Mouse (Mus musculus) hindbrain, embryonic 13.5 days (tissue): ENCODE measurements around the gene Spo11. TPM values are rescaled to one million over a fixed set of nuclear protein-coding genes. Genes with fewer than 3 reads are reported as not detected.

ENCODE experiments used
- ATAC-seq: fragments of 200-750 bp; cut with Nextera tagmentation; 2 replicates; pipeline ENCODE4 v1.8.0; 2017; ENCODE audit warnings: moderate TSS enrichment; ENCODE audit not compliant: low FRiP score
- H3K27ac ChIP-seq: fragments of 300-500 bp; sonication (generic); 2 replicates; pipeline ENCODE4 v1.5.1; 2015; ENCODE audit warnings: inconsistent platforms, mild to moderate bottlenecking, moderate library complexity
- H3K27me3 ChIP-seq: fragments of 300-500 bp; sonication (generic); 2 replicates; pipeline ENCODE4 v1.6.1; 2015; ENCODE audit warnings: mild to moderate bottlenecking, inconsistent platforms
- H3K36me3 ChIP-seq: fragments of 300-500 bp; sonication (generic); 2 replicates; pipeline ENCODE4 v1.6.1; 2015; ENCODE audit warnings: mild to moderate bottlenecking, inconsistent platforms
- H3K4me1 ChIP-seq: fragments of 300-500 bp; sonication (generic); replicated peaks from 2 replicates; pipeline ENCODE4 v1.6.1; 2015; ENCODE audit warnings: inconsistent platforms
- H3K4me2 ChIP-seq: fragments of 300-500 bp; sonication (generic); 2 replicates; pipeline ENCODE4 v1.6.1; 2015; ENCODE audit warnings: inconsistent platforms, mild to moderate bottlenecking, moderate library complexity
- H3K4me3 ChIP-seq: fragments of 300-500 bp; sonication (generic); 2 replicates; pipeline ENCODE4 v1.5.1; 2015; ENCODE audit warnings: mild to moderate bottlenecking, inconsistent platforms
- H3K9ac ChIP-seq: fragments of 300-500 bp; sonication (generic); 2 replicates; pipeline ENCODE4 v1.6.1; 2015; ENCODE audit warnings: mild to moderate bottlenecking, inconsistent platforms
- H3K9me3 ChIP-seq: fragments of 300-500 bp; sonication (generic); 2 replicates; pipeline ENCODE4 v1.6.1; 2016; ENCODE audit warnings: inconsistent platforms
- WGBS: fragments of 180-500 bp; shearing (Covaris S2); methylation state at CpG from one replicate; pipeline ENCODE4 v1.1.7; 2015; 5-methylcytosine and 5-hydroxymethylcytosine counted together
- polyA plus RNA-seq: library from polyadenylated mRNA; unstranded; fragments of >200 nt; fragmentation: Nextera tagmentation; extraction: Ambion mirVana; gene quantifications from 2 replicates; pipeline ENCODE4 v1.2.1, GENCODE M21; 2015

Gene Spo11
- polyA plus RNA-seq, 1 experiment from 2014 or later: 0.79 TPM

DNA sequence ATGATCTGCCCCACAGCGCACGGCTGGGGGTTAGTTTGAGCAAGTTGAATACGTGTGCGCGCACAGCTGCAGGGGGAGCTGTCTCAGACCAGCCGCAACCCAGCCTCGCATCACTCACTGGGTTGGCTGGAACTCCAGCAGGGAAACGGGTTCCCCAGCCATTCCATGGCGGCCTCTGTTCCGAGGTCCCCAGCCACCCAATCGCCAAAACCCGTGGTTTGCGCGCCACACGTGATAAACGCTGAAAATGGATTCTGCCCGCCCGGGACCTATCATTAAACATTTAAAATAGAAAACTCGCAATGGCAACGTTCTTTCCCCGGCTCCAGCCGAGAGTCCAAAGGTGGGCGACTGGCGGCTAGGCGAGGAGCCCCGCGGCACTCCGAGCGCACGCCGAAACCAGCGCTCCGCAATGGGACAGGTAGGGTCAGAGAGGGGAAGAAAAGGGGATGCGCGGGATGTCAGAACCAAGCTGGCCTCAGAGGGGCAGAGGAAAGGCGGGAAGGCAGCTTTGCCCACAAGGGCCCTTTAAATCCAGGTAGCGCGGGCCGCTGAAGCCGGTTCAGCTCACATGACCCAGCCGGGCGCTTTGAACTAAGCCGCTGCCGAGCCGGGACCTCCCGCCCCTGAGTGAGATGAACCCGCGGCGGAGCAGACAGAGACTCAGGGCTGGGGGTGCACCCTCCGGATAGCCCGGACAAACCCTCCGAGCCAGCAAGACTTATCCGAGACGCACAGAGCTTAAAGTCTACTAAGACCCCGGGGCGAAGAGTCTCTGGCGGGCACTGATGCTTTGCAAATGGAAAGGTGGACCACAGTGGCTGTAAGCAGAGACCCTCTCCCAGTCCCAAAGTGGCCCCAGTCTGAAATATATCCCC, 38.5 kb upstream of the Spo11 start:
- Histone ChIP-seq H3K9ac (peak overlapping the region; percentile 68), H3K4me3 (peak overlapping the region; percentile 47), H3K36me3 (no peaks in the 10 kb centered on the region), H3K4me2 (peak overlapping the region; percentile 86), H3K27me3 (peaks cover 97% of the 10 kb centered on the region), H3K9me3 (no peaks in the 10 kb centered on the region), H3K27ac (no peak overlapping the region; the same call in 1 of the 2 replicates), H3K4me1 (peaks cover 63% of the 10 kb centered on the region)
- WGBS: under 1% methylated on average over 57 of the region's 57 CpGs
- no peak for ATAC-seq

DNA sequence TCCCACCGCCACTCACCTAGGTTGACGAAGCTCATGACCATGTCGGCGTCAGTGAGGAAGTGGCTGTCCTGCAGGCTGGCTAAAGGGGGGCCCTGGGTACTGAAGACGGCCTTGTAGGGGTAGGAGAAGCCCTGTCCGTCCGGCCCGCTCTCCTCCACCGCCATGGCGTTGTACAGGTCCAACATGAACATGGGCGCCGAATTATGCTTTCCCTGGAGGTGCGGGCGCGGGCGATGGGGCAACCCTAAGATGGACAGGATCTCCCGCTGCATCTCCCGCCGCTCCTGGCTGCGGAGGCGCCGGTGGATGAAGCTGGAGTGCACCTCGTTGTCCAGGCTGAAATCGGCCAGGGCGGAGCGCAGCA, 37.9 kb upstream of the Spo11 start:
- peak overlapping the region; percentile 68 for H3K9ac ChIP-seq
- ATAC-seq: 0 out of 2 replicates have a peak, but pooled peaks have one; percentile 8
- H3K27ac ChIP-seq: 0 out of 2 replicates have a peak overlapping the region, but pooled peaks have one; percentile 60
- peak overlapping the region; percentile 47 for H3K4me3 ChIP-seq
- H3K4me2 ChIP-seq: peak overlapping the region; percentile 86
- no peaks in the 10 kb centered on the region for H3K36me3 ChIP-seq
- peaks cover 57% of the 10 kb centered on the region for H3K4me1 ChIP-seq
- 0% methylated on average over 26 of the region's 26 CpGs for WGBS
- peaks cover 97% of the 10 kb centered on the region for H3K27me3 ChIP-seq
- no peaks in the 10 kb centered on the region for H3K9me3 ChIP-seq

DNA sequence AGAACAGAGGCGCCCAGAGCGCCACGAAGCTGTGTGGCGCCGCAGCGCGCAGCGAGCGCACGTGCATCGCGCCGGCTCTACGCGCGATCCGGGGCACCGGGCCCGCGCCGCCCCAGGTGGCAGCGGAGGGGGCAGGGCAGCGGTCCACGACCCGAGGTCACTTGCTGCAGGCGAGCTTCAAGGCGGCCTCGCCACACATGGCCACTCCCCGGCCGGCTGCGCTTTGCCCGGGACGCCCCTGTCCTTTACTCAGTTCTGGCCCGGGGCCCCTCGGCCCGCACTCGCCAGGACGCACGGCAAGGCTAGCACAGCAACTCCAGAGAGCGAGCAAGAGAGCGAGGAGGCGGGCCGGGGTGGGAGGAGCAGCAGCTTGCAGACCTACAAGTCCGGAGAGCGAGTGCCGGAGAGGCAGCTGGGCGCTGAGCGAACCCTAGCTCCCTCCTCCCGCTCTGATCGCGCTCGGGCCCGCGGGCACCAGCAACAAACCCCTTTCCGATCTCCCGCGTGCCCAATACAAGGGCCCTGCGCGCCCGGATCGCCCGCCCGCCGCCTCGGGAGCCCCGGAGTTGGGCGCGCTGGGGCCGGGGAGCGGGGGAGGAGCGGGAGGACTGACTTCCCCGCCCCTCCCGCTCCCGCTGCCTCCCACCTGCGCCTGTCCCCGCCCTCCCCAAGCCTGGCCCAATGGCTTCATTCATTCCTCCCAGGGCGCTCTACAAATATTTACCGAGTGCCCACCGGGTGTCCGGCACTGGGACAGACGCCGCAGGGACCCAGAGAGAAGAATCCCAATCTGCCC, 37.3 kb upstream of the Spo11 start, which contains the start of gene Bmp7:
Bmp7 (minus strand) TSS at position 319 of the 796 bp plus-strand sequence.
- H3K4me3 ChIP-seq: peak within 1 kb of the TSS; percentile 47
- H3K9ac ChIP-seq: peak within 1 kb of the TSS; percentile 68
- H3K27ac ChIP-seq: peak within 1 kb of the TSS; percentile 60
- H3K27me3 ChIP-seq: peaks cover 97% of the 10 kb centered on the region
- under 1% methylated on average over 79 of the region's 82 CpGs for WGBS
- ATAC-seq: peak; percentile 65
- H3K36me3 ChIP-seq: no peaks in the 10 kb centered on the region
- no peaks in the 10 kb centered on the region for H3K9me3 ChIP-seq
- peak within 1 kb of the TSS; percentile 86 for H3K4me2 ChIP-seq
- H3K4me1 ChIP-seq: peaks cover 51% of the 10 kb centered on the region

DNA sequence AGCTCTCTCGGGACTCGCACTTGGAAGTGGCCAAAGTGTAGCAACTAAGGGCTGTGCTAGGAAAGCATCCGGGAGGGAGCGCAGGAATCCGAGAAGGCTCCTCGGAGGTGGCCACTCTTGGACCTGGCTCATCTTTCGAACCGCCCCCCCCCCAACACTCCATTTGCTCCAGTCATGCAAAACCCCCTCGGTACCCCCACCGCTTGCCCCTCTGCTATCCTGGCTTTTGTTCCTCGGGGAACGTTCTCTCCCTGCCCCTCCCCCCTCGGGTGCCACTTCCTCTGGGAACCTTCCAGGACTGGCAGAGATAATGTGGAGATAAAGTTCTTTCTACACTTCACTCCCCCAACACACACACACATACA, 36.7 kb upstream of the Spo11 start:
- Histone ChIP-seq H3K4me3 (peak overlapping the region; percentile 47), H3K36me3 (no peaks in the 10 kb centered on the region), H3K9ac (peak overlapping the region; percentile 68; the same call in 1 of the 2 replicates), H3K27me3 (peaks cover 97% of the 10 kb centered on the region), H3K9me3 (no peaks in the 10 kb centered on the region), H3K4me2 (peak overlapping the region; percentile 86), H3K4me1 (peaks cover 45% of the 10 kb centered on the region), H3K27ac (no peak overlapping the region)
- 0% methylated on average over 12 of the region's 13 CpGs for WGBS
- ATAC-seq: 0 out of 2 replicates have a peak, but pooled peaks have one; percentile 5

DNA sequence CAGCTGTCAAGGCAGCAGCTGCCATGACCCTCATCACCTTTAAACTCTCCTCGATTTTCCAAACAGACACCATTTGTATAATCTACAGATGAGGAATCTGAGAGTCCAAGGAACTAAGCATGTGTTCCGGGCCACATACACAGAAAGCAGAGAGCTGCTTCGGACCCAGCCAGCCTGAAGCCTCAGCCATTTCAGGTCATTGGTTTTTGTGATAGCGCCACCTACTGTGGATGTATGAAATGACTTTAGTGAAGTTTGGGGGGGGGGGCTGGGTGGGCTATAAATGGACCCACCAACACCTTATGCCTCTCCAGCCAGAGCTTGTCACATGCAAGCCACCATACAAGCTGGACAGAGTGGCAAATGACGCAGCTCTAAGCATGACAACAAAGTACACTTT, 28.4 kb upstream of the Spo11 start:
- H3K9ac ChIP-seq: no peak overlapping the region
- no peak overlapping the region for H3K27ac ChIP-seq
- ATAC-seq: no peak
- peaks cover 23% of the 10 kb centered on the region for H3K27me3 ChIP-seq
- H3K4me3 ChIP-seq: no peak overlapping the region
- no peak overlapping the region for H3K4me2 ChIP-seq
- H3K4me1 ChIP-seq: peaks cover 12% of the 10 kb centered on the region
- no peaks in the 10 kb centered on the region for H3K9me3 ChIP-seq
- no peaks in the 10 kb centered on the region for H3K36me3 ChIP-seq
- WGBS: 49% methylated on average over 5 of the region's 5 CpGs

DNA sequence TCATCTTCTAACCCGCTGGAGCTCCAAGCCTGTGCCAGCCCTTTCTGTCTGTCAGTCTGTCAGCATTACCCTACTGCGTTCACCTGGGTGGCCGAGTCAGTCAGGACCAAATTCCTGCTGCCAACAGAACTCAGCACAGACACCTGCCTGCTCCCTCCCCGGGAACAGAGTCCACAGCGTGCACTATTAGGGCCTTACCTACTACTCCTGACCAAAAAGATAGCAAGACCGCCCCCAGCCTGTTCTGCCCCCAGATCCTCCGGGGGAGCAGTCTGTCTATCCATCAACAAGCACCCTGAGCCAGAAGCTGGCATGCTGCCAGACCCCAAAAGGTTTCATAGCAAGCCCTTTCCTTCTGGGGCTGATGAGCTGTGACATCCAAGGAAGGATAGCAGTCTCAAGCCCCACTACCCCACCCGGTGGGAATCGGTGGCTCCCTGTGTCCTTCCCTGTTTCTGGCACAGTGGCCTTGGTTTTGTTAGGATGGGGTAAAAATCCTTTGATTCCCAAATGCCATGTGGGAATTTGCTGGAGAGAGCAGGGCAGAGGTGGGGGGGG, 27.3 kb upstream of the Spo11 start:
- Histone ChIP-seq H3K27me3 (peaks cover 11% of the 10 kb centered on the region), H3K4me1 (peaks cover 12% of the 10 kb centered on the region), H3K4me2 (no peak overlapping the region), H3K9ac (0 out of 2 replicates have a peak overlapping the region, but pooled peaks have one; percentile 24), H3K9me3 (no peaks in the 10 kb centered on the region), H3K27ac (no peak overlapping the region), H3K4me3 (no peak overlapping the region), H3K36me3 (no peaks in the 10 kb centered on the region)
- ATAC-seq: no peak
- 59% methylated on average over 9 of the region's 9 CpGs for WGBS

DNA sequence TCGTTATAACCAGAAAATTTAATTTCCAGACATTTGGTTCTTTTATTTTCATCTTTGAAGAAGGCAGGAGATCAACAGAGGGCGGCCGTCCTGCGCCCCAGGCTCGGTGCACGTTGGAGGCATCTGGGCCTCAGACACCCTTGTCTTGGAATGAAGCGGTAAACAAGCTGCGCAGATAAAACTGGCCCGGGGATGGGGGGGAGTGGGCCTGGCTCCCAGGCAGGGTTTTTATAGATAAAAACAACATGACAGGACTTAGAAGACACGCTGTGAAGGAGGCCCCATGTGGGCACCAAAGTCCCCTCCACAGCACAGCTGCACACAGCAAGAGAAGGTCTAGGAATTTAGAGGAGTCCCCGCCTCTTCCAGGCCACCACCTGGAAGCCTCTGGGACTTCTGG, 26.8 kb upstream of the Spo11 start:
- Histone ChIP-seq H3K4me2 (no peak overlapping the region), H3K4me3 (no peak overlapping the region), H3K9me3 (no peaks in the 10 kb centered on the region), H3K36me3 (no peaks in the 10 kb centered on the region), H3K9ac (no peak overlapping the region), H3K4me1 (peaks cover 12% of the 10 kb centered on the region), H3K27me3 (peaks cover 6% of the 10 kb centered on the region; the same call in 1 of the 2 replicates), H3K27ac (no peak overlapping the region)
- WGBS: 36% methylated on average over 11 of the region's 11 CpGs
- ATAC-seq: no peak

DNA sequence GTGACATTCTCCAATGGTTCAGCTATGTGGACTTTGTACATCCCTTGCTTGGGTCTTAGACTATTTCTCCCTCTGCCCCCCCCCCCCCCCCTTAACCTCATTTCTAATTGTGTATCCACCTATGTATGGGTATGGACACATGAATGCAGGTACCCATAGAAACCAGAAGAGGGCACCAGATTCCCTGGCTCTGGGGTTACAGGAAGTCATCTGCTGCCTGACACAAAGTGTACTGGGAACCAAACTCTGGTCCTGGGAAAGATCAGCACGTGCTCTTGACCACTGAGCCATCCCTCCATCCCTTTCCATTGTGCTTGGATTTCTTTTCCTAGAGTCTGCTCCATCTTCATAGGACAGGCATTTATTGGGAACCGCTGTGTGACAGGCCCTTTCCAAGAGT, 25.5 kb upstream of the Spo11 start:
- no peak overlapping the region for H3K9ac ChIP-seq
- H3K4me3 ChIP-seq: no peak overlapping the region
- H3K36me3 ChIP-seq: no peaks in the 10 kb centered on the region
- 76% methylated on average over 2 of the region's 2 CpGs for WGBS
- H3K4me2 ChIP-seq: no peak overlapping the region
- peaks cover 12% of the 10 kb centered on the region for H3K4me1 ChIP-seq
- H3K9me3 ChIP-seq: peaks cover 10% of the 10 kb centered on the region; the same call in 1 of the 2 replicates
- 0 out of 2 replicates have a peak, but pooled peaks cover 2% of the 10 kb centered on the region for H3K27me3 ChIP-seq
- ATAC-seq: no peak
- H3K27ac ChIP-seq: no peak overlapping the region

DNA sequence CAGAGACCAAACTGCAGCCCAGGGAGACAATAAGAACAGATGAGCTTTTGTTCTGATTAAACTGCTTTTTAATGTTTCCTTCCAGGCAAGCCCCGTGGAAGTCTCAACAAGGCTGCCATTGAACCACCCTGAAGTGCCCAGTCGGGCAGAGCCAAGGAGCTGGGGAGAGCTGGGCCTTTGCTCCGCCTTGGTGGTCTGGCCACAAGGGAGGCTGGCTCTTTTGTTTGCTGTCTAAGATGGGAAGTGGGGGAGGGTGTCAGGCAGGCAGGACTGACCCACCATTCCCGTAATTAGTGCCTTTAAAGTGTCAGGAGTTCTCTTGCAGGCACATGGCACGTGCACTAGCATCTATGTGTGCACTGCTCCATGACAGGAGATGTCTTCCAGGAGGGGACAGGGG, 18.9 kb upstream of the Spo11 start:
- Histone ChIP-seq H3K4me3 (no peak overlapping the region), H3K27ac (no peak overlapping the region), H3K27me3 (no peaks in the 10 kb centered on the region), H3K4me1 (peaks cover 7% of the 10 kb centered on the region; the same call in 1 of the 2 replicates), H3K4me2 (no peak overlapping the region), H3K36me3 (no peaks in the 10 kb centered on the region), H3K9ac (no peak overlapping the region), H3K9me3 (peaks cover 15% of the 10 kb centered on the region; the same call in 1 of the 2 replicates)
- WGBS: 3% methylated on average over 5 of the region's 5 CpGs
- no peak for ATAC-seq

GRCm38 (mm10) chr2:172959006-172959768, 18.3 kb upstream of the Spo11 start:
- peaks cover 7% of the 10 kb centered on the region; the same call in 1 of the 2 replicates for H3K4me1 ChIP-seq
- no peak overlapping the region for H3K27ac ChIP-seq
- H3K9ac ChIP-seq: no peak overlapping the region
- no peak overlapping the region for H3K4me2 ChIP-seq
- no peak overlapping the region for H3K4me3 ChIP-seq
- peaks cover 15% of the 10 kb centered on the region; the same call in 1 of the 2 replicates for H3K9me3 ChIP-seq
- ATAC-seq: no peak
- no peaks in the 10 kb centered on the region for H3K36me3 ChIP-seq
- WGBS: 57% methylated on average over 13 of the region's 13 CpGs
- no peaks in the 10 kb centered on the region for H3K27me3 ChIP-seq

DNA sequence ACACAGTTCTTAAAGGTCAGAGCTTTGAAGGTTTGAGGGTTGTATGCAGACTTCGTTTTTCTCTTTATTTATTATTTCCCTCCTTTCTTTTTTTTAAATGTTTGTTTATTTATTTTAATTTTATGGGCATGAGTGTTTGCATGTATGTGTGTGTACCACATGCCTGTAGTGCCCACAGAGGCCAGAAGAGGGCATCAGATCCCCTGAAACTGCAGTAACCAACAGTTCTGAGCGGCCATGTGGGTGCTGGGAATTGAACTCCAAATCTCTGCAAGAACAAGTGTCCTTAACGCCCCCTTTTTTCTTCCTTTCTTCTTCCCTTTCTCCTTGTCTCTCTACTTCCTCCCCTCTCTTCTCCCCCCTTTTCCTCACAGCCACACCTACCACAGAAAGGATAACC, 17.1 kb upstream of the Spo11 start:
- 91% methylated on average over 3 of the region's 3 CpGs for WGBS
- no peaks in the 10 kb centered on the region for H3K36me3 ChIP-seq
- ATAC-seq: no peak
- H3K27me3 ChIP-seq: no peaks in the 10 kb centered on the region
- peaks cover 7% of the 10 kb centered on the region; the same call in 1 of the 2 replicates for H3K4me1 ChIP-seq
- no peak overlapping the region for H3K4me3 ChIP-seq
- H3K27ac ChIP-seq: no peak overlapping the region
- no peak overlapping the region for H3K4me2 ChIP-seq
- H3K9me3 ChIP-seq: peaks cover 15% of the 10 kb centered on the region; the same call in 1 of the 2 replicates
- H3K9ac ChIP-seq: no peak overlapping the region
